Mouse (Mus musculus) cortical plate, adult 2 months (tissue): Measurements from ENCODE around the gene Cwh43.

Experiments used
- CTCF ChIP-seq: fragments of 200-500 bp; IDR thresholded peaks from 2 replicates; pipeline ENCODE4 v1.5.1; 2011; ENCODE audit warnings: mild to moderate bottlenecking, control low read depth, low read length; ENCODE audit not compliant: insufficient read depth; ENCODE audit errors: extremely low read depth
- POLR2A ChIP-seq: fragments of 200-500 bp; IDR thresholded peaks from 2 replicates; pipeline ENCODE4 v1.6.1; 2011; ENCODE audit warnings: mild to moderate bottlenecking, low read length, control low read depth; ENCODE audit not compliant: insufficient read depth; ENCODE audit errors: extremely low read depth

GRCm38 (mm10) chr5:73360240-73360639, 45.6 kb upstream of the Cwh43 start:
- TF ChIP-seq CTCF (no peak), POLR2A (no peak)
